Mouse (Mus musculus) forebrain, embryonic 15.5 days (tissue): ENCODE data around the gene Trak1. TPM values are rescaled to one million over a fixed set of nuclear protein-coding genes. Genes with fewer than 3 reads are reported as not detected.
"Not testable (repeated sequence)": the region's sequence is repeated elsewhere in the genome, so short reads cannot be mapped to it uniquely, and the experiment has no call there.

ENCODE experiments used
- ATAC-seq: fragments of 200-750 bp; cut with Nextera tagmentation; replicated peaks from 2 replicates; pipeline ENCODE4 v1.8.0; 2017; ENCODE audit warnings: mild to moderate bottlenecking, moderate TSS enrichment, moderate library complexity
- H3K27ac ChIP-seq: fragments of 300-500 bp; sonication (generic); replicated peaks from 2 replicates; pipeline ENCODE4 v1.5.1; 2015; ENCODE audit warnings: mild to moderate bottlenecking, inconsistent platforms
- H3K27me3 ChIP-seq: fragments of 300-500 bp; sonication (generic); 2 replicates; pipeline ENCODE4 v1.6.1; 2015; ENCODE audit warnings: inconsistent platforms
- H3K36me3 ChIP-seq: fragments of 300-500 bp; sonication (generic); 2 replicates; pipeline ENCODE4 v1.6.1; 2015; ENCODE audit warnings: mild to moderate bottlenecking, inconsistent platforms
- H3K4me1 ChIP-seq: fragments of 300-500 bp; sonication (generic); 2 replicates; pipeline ENCODE4 v1.6.1; 2015; ENCODE audit warnings: inconsistent platforms
- H3K4me2 ChIP-seq: fragments of 300-500 bp; sonication (generic); replicated peaks from 2 replicates; pipeline ENCODE4 v1.6.1; 2015; ENCODE audit warnings: mild to moderate bottlenecking, inconsistent platforms
- H3K4me3 ChIP-seq: fragments of 300-500 bp; sonication (generic); 2 replicates; pipeline ENCODE4 v1.5.1; 2015; ENCODE audit warnings: mild to moderate bottlenecking, inconsistent platforms
- H3K9ac ChIP-seq: fragments of 300-500 bp; sonication (generic); replicated peaks from 2 replicates; pipeline ENCODE4 v1.6.1; 2015; ENCODE audit warnings: mild to moderate bottlenecking, inconsistent platforms
- H3K9me3 ChIP-seq: fragments of 300-500 bp; sonication (generic); 2 replicates; pipeline ENCODE4 v1.6.1; 2016; ENCODE audit warnings: inconsistent platforms
- WGBS: fragments of 180-500 bp; shearing (Covaris S2); methylation state at CpG from one replicate; pipeline ENCODE4 v1.1.7; 2015; ENCODE audit warnings: mixed read lengths; 5-methylcytosine and 5-hydroxymethylcytosine counted together
- polyA plus RNA-seq: library from polyadenylated mRNA; unstranded; fragments of >200 nt; fragmentation: Nextera tagmentation; extraction: Ambion mirVana; gene quantifications from 2 replicates; pipeline ENCODE4 v1.2.1, GENCODE M21; 2015

Trak1 gene
- polyA plus RNA-seq, 1 experiment from 2014 or later, result 75.8 TPM

DNA sequence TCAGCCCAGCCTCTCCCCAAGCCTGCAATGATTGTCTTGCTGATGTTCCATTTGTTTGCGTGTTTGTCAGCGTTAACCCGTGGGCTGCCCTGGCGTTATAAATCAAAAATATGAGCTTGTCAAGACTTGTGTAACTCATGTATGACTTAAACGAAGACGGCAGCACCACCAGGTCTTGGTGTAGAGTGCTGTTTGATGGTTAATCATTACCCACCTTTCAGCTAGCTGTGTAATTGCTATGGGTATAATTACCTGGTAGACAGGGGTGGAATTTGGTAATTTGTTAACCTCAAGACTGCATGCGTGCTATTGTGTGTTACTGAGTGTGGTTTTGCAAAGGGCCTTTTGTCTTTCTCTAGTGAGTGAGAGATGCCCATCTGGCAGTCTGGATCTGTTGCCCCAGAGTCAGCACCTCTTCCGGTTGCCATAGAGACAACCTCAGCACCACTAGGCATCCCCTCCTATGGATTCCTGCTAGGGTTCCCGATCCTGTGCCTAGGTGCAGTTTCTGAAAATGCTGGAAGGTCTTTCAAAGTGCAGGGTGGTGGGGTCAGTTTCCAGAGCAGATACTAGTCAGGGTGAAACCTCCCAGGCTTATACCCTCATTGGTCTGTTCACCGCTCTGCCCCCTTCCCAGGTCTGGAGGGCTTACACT lies 15.1 kb downstream of the Trak1 start:
- Histone ChIP-seq H3K27me3 (no peaks in the 10 kb centered on the region), H3K9me3 (no peaks in the 10 kb centered on the region), H3K27ac (peak overlapping the region; percentile 85), H3K4me2 (peak overlapping the region; percentile 10; the same call in 1 of the 2 replicates), H3K9ac (0 out of 2 replicates have a peak overlapping the region, but pooled peaks have one; percentile 14), H3K4me1 (peaks cover 71% of the 10 kb centered on the region), H3K4me3 (no peak overlapping the region), H3K36me3 (no peaks in the 10 kb centered on the region)
- 19% methylated on average over 10 of the region's 10 CpGs for WGBS
- peak; percentile 34 for ATAC-seq

DNA sequence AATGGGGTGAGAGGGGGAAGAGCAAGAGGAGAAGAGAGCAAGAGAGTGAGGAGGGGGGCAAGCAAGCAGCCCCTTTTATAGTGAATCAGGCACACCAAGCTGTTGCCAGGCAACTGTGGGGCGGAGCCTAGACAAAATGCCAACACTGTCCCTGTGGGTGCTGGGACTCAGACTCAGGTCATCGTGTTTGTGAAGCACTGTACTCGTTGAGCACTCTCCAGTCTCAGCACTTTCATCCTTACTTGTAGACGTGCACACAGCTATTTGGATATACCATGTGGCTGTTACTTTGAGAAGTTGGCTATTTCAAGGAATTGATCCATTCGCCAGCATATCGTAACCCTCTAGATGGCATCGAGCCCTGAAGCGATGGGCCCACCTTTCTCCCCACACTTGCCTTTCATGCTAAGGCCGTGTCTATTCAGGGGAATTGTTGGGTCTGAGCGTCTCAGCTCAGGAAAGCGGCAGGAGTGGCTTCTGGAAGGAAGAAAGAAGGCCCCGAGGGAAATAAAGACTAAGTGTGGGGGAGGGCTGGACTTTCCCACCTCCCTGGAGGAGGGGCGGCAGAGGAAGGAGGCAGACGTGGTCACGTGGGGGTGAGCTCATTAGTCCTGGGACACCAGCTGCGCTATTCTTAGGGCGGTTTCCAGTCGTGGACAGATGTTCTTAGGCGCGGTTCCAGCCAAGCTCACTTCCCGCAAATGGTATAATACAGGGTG lies 16.5 kb downstream of the Trak1 start:
- Histone ChIP-seq H3K9me3 (no peaks in the 10 kb centered on the region), H3K36me3 (no peaks in the 10 kb centered on the region), H3K4me3 (peak overlapping the region; percentile 17), H3K27me3 (no peaks in the 10 kb centered on the region), H3K4me1 (peaks cover 75% of the 10 kb centered on the region), H3K27ac (peak overlapping the region; percentile 85), H3K4me2 (peak overlapping the region; percentile 34), H3K9ac (peak overlapping the region; percentile 11; the same call in 1 of the 2 replicates)
- peak; percentile 24; the same call in 1 of the 2 replicates for ATAC-seq
- 2% methylated on average over 21 of the region's 21 CpGs for WGBS

DNA sequence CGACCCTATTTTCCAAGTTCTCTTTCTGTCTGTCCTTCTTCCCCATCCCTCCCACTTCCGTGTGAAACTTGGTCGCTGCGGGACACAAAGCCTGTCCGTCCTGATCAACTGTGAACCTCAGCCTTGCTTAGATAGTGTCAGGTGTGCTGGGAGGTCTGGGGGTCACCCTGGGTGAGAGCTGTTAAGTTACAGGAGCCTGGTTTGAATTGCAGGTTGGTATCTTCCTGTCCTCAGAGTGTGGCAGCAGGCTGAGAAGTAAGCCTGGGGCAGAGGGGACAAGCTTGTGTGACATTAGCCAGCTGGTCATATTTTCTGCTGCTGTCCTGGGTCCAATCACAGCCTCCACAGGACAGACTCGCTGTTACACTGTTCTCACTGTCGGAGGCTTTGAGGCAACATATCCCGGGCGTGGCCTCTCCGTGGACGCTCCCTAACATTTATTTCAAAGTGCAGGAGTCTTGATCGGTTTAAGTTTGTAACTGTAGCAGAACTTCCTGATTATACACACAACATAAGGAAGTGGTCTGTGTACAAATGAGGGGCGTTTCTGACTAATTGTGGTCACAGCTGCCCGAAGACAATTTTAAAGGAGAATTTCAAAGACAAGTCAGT lies 17.3 kb downstream of the Trak1 start:
- ATAC-seq, result no peak

DNA sequence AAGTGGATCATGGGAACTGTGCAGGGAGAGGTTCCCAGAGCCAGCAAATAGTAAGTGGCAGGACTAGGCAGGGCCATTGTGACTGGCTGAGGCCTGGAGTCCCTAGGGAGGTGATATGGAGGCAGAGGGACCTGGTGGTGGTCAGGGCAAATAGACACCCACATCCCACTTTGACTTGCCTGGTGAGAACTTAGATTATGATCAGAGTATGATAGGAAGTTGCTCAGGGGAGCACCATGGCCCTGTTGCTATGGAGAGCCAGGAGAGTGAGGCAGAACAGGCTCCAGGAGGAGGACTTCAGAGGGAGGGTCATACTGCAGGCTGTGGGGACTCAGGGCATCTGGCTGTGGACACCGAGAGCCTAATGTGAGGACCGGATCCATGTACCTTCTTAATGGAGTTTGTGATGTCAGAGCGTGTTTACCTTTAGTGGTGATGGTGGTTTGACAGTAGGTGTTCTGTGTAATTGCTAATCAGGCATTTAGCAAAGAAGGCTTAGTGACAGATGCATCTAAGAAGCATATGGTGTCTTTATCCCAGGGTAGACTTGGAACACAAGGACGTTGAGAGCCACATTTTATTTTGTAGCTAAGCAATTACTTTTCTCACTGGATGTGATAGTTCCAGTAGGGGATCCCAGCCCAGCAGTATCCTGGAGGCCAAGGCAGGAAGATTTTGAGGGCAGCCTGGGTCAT lies 18.7 kb downstream of the Trak1 start:
- WGBS, result 38% methylated on average over 4 of the region's 4 CpGs
- H3K9ac ChIP-seq, result no peak overlapping the region
- no peak overlapping the region for H3K4me2 ChIP-seq
- no peak for ATAC-seq
- H3K27me3 ChIP-seq, result no peaks in the 10 kb centered on the region
- peaks cover 70% of the 10 kb centered on the region for H3K4me1 ChIP-seq
- H3K36me3 ChIP-seq, result no peaks in the 10 kb centered on the region
- H3K27ac ChIP-seq, result peak overlapping the region; percentile 79
- H3K4me3 ChIP-seq, result no peak overlapping the region
- no peaks in the 10 kb centered on the region for H3K9me3 ChIP-seq

More for the DNA sequence above, 17.3 kb downstream of the Trak1 start:
- peak overlapping the region; percentile 11; the same call in 1 of the 2 replicates for H3K9ac ChIP-seq
- H3K27ac ChIP-seq, result peak overlapping the region; percentile 85
- no peaks in the 10 kb centered on the region for H3K9me3 ChIP-seq
- no peaks in the 10 kb centered on the region for H3K36me3 ChIP-seq
- WGBS, result 13% methylated on average over 14 of the region's 14 CpGs
- H3K4me1 ChIP-seq, result peaks cover 74% of the 10 kb centered on the region
- H3K4me3 ChIP-seq, result peak overlapping the region; percentile 17; the same call in 1 of the 2 replicates
- H3K27me3 ChIP-seq, result no peaks in the 10 kb centered on the region
- H3K4me2 ChIP-seq, result peak overlapping the region; percentile 34

DNA sequence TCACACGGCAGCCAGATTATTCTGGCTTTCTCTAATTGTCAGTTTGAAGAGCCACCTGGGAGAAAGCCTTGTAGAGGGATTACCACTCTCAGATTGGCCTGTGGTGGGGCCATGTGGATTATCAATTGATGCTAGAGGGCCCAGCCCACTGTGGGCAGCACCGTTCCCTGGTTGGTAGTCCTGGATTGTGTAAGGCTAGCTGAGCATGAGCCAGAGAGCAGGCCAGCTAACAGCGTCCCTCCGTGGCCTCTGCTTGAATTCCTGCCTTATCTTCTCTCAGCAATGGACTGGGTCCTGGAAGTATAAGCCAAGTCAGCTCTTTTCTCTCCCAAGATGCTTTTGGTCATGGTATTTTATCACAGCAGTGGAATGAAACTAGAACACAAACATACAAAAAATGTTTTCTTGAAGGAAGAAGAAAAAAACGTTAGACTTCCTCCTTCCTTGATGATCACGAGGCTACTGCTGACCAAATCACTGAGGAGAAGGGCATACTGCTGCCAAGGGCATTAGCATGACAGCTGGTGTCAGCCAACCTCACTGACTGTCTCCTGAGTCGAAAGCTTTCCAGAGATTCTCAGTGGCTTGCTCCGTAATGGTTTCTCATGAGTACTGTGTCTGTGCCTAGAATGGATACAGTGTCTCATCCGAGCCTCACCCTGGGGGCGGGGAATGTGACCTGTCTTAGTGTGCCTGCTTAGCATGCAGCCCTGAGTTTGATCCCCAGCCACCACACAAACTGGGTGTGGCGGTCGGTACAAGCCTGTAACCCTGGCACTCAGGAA lies 19.5 kb downstream of the Trak1 start:
- Histone ChIP-seq H3K4me1 (peaks cover 67% of the 10 kb centered on the region), H3K4me2 (no peak overlapping the region), H3K9me3 (no peaks in the 10 kb centered on the region), H3K27me3 (no peaks in the 10 kb centered on the region), H3K27ac (peak overlapping the region; percentile 79), H3K36me3 (no peaks in the 10 kb centered on the region), H3K9ac (no peak overlapping the region), H3K4me3 (no peak overlapping the region)
- 53% methylated on average over 12 of the region's 12 CpGs for WGBS
- no peak for ATAC-seq

DNA sequence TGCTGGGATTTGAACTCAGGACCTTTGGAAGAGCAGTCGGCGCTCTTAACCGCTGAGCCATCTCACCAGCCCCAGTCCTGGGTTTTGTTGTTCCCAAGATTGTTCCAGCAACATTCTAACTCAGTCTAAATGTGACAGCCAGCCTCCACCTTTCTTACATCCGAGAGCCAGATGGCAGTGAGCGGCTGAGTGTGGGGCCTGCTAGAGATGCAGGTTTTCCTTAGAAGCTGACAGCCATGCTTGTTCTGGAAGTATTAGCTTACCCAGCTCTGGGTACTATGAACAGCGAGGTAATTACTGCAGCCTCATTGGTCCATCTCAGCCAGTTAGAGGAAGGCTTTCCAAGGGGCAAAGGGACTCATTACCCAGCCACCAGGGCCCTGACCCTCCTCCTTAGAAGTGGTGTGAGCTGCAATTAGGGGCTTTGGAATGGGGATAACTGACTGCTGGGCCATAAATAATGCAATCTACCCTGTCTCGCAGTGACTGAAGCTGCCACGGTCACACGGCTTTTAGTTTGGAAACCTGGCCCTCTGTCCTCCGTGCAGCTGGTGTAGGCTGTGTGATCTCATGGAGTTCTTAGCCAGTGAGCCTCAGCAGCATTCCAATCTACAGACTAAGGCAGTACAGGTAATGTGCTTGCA lies 22.1 kb downstream of the Trak1 start:
- Histone ChIP-seq H3K9ac (0 out of 2 replicates have a peak overlapping the region, but pooled peaks have one; percentile 7), H3K36me3 (no peaks in the 10 kb centered on the region), H3K4me3 (no peak overlapping the region), H3K27ac (peak overlapping the region; percentile 82), H3K4me2 (no peak overlapping the region), H3K27me3 (no peaks in the 10 kb centered on the region), H3K9me3 (no peaks in the 10 kb centered on the region), H3K4me1 (peaks cover 41% of the 10 kb centered on the region)
- WGBS, result 31% methylated on average over 10 of the region's 10 CpGs
- peak; percentile 63 for ATAC-seq

DNA sequence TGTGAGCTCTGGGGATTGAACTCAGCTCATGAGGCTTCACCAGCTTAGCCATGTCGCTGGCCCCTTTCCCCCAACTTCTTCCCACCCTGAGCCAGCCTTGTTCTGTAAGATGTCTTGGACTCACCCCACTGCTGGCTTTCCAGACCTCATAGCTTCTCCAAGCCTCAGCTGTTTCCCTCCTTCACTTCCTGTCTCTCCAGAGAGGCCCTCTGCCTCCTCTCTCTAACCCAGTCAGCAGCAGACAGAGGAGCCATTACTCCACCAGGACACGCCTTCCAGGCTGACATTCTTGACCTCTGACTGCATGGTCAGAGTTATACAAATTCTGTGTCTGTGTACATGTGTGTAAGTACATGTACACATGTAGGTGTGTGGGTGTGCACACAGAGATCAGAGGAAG lies 23.1 kb downstream of the Trak1 start:
- no peaks in the 10 kb centered on the region for H3K27me3 ChIP-seq
- H3K36me3 ChIP-seq, result no peaks in the 10 kb centered on the region
- H3K9me3 ChIP-seq, result no peaks in the 10 kb centered on the region
- WGBS, result 90% methylated on average over 2 of the region's 2 CpGs
- H3K4me1 ChIP-seq, result peaks cover 33% of the 10 kb centered on the region
- no peak overlapping the region for H3K4me2 ChIP-seq
- peak overlapping the region; percentile 82; the same call in 1 of the 2 replicates for H3K27ac ChIP-seq
- ATAC-seq, result no peak
- H3K4me3 ChIP-seq, result no peak overlapping the region
- no peak overlapping the region for H3K9ac ChIP-seq

DNA sequence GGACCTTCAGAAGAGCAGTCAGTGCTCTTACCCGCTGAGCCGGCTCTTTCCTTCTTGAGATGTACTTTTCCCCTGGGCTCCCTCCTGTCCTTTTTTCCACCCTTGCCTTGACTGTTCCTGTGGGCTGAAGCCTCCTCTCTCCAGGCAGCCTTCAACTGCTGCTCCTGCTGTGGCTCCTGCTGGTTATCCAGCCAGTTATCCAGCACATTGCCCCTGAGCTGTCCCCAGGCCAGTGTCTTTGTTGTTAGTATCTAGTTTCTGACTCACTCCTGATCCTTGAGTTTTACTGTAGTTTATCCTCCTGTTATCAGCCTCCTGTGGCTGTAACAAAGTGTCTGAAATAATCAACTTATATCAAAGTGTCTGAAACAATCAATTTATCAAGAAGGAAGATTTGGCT lies 23.8 kb downstream of the Trak1 start:
- Histone ChIP-seq H3K4me2 (no peak overlapping the region), H3K27me3 (no peaks in the 10 kb centered on the region), H3K36me3 (no peaks in the 10 kb centered on the region), H3K27ac (no peak overlapping the region), H3K4me1 (peaks cover 27% of the 10 kb centered on the region), H3K4me3 (no peak overlapping the region), H3K9me3 (no peaks in the 10 kb centered on the region), H3K9ac (no peak overlapping the region)
- WGBS, result 90% methylated on average over 2 of the region's 2 CpGs
- ATAC-seq, result no peak

DNA sequence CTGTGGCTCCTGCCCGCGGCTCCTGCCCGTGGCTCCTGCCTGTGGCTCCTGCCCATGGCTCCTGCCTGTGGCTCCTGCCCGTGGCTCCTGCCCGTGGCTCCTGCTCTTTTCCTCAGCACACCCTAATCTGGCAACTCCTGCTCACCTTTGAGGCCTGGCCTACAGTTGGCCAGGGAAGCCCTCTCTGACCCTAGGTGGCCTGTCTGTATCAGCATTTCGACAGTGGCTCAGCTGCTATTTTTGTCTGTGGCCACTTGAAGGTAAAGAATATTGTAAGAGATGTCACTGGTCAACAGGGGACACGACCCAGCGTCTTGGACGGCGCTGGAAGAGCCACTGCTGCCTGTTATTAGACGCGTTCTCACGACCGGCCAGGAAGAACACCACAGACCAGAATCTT lies 24.7 kb downstream of the Trak1 start:
- H3K9me3 ChIP-seq, result no peaks in the 10 kb centered on the region
- peaks cover 17% of the 10 kb centered on the region for H3K4me1 ChIP-seq
- no peaks in the 10 kb centered on the region for H3K27me3 ChIP-seq
- H3K4me2 ChIP-seq, result no peak overlapping the region
- no peak overlapping the region for H3K4me3 ChIP-seq
- no peaks in the 10 kb centered on the region for H3K36me3 ChIP-seq
- H3K27ac ChIP-seq, result no peak overlapping the region
- ATAC-seq, result no peak
- H3K9ac ChIP-seq, result no peak overlapping the region
- 96% methylated on average over 14 of the region's 14 CpGs for WGBS

DNA sequence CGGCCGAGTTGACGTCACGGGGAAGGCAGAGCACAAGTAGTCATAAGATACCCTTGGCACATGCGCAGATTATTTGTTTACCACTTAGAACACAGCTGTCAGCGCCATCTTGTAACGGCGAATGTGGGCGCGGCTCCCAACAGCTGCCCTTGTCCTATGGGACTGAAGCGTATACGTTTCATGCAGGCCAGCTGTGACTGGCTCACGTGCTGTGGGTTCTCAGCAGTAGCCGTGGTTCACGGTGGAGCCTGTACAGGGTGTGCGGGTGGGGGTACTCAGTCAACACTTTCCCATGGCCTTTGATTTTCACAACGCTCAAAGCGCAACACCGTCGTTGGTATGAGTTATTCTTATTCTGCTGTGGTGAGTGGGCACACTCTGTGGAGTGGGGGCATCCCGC lies 31.0 kb downstream of the Trak1 start:
- WGBS, result 96% methylated on average over 16 of the region's 21 CpGs
- H3K27ac ChIP-seq, result not testable (repeated sequence)

DNA sequence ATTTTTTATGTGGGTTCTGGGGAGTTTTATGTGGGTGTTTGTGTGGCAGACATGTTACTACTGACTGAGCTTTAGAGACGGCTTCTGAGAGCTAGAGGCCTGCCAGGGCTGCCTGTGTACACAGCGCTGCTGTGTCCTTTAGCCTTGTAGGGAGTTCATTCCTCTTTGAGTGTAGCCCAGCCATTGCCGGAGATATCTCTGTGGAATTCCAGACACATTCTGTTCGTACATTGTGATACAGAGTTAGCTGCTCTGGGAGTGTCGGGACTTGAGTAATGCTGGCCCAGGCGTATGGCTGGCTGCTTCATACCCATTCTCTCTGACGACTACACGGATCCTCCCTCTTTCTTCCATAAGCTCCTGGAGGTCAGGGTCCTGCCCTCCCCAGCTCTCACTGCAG lies 31.9 kb downstream of the Trak1 start:
- peaks cover 35% of the 10 kb centered on the region for H3K4me1 ChIP-seq
- 68% methylated on average over 8 of the region's 8 CpGs for WGBS
- H3K4me3 ChIP-seq, result no peak overlapping the region
- H3K27ac ChIP-seq, result no peak overlapping the region
- no peaks in the 10 kb centered on the region for H3K9me3 ChIP-seq
- H3K9ac ChIP-seq, result no peak overlapping the region
- no peaks in the 10 kb centered on the region for H3K27me3 ChIP-seq
- H3K36me3 ChIP-seq, result no peaks in the 10 kb centered on the region
- no peak overlapping the region for H3K4me2 ChIP-seq
- no peak for ATAC-seq

More for the DNA sequence above, 31.0 kb downstream of the Trak1 start:
- not testable (repeated sequence) for H3K4me3 ChIP-seq, H3K9ac ChIP-seq, H3K36me3 ChIP-seq, H3K27me3 ChIP-seq, H3K9me3 ChIP-seq, H3K4me2 ChIP-seq, ATAC-seq
- H3K4me1 ChIP-seq, result peaks cover 26% of the 10 kb centered on the region
